Mouse (Mus musculus): ENCODE measurements at regions not wholly inside any gene's neighbourhood (a gene's known extent, or its start where the extent isn't known, plus 50 kb on each side); places are given as distances from the start of the nearest gene placed in this dataset.
A peak's percentile ranks its signal among the peaks of the same experiment; 100 is the strongest.

- no peak for DNase-seq (ENCODE audit: low spot score in 2 of 2)
Observed at GRCm38 (mm10) chr15:96944741-96945140, 111.0 kb downstream of the Slc38a4 start.

GRCm38 (mm10) chr15:96942651-96943050, 113.1 kb downstream of the Slc38a4 start:
- DNase-seq (ENCODE audit: low spot score in 2 of 2), result no peak

- no peak for DNase-seq (ENCODE audit: low spot score in 2 of 2)
Observed at GRCm38 (mm10) chr15:96938406-96938805, 117.3 kb downstream of the Slc38a4 start.

- DNase-seq (ENCODE audit: low spot score in 2 of 2), result no peak
Observed at GRCm38 (mm10) chr15:96937623-96938022, 118.1 kb downstream of the Slc38a4 start.

- peak; percentile 55 to 93 for DNase-seq (ENCODE audit: low spot score in 2 of 2)
Observed at GRCm38 (mm10) chr15:96936705-96937346, 118.9 kb downstream of the Slc38a4 start.

- DNase-seq (ENCODE audit: low spot score in 2 of 2), result no peak
Observed at GRCm38 (mm10) chr15:96936216-96936615, 119.5 kb downstream of the Slc38a4 start.

GRCm38 (mm10) chr15:96933451-96933850, 122.3 kb downstream of the Slc38a4 start:
- DNase-seq (ENCODE audit: low spot score in 2 of 2), result peak; percentile 42 to 65

- DNase-seq (ENCODE audit: low spot score in 2 of 2), result no peak
Observed at GRCm38 (mm10) chr15:96930531-96930930, 125.2 kb downstream of the Slc38a4 start.

GRCm38 (mm10) chr15:96929788-96930187, 126.0 kb downstream of the Slc38a4 start:
- no peak for DNase-seq (ENCODE audit: low spot score in 2 of 2)

GRCm38 (mm10) chr15:96928692-96929091, 127.1 kb downstream of the Slc38a4 start:
- DNase-seq (ENCODE audit: low spot score in 2 of 2), result no peak

- DNase-seq (ENCODE audit: low spot score in 2 of 2), result no peak
Observed at GRCm38 (mm10) chr15:96927674-96928073, 128.1 kb downstream of the Slc38a4 start.

- no peak for DNase-seq (ENCODE audit: low spot score in 2 of 2)
Observed at GRCm38 (mm10) chr15:96926660-96927059, 129.1 kb downstream of the Slc38a4 start.

GRCm38 (mm10) chr15:96916586-96916985, 139.2 kb downstream of the Slc38a4 start:
- no peak for DNase-seq (ENCODE audit: low spot score in 2 of 2)

GRCm38 (mm10) chr15:96915544-96915943, 140.2 kb downstream of the Slc38a4 start:
- no peak for DNase-seq (ENCODE audit: low spot score in 2 of 2)

GRCm38 (mm10) chr15:96914988-96915387, 140.8 kb downstream of the Slc38a4 start:
- DNase-seq (ENCODE audit: low spot score in 2 of 2), result no peak

GRCm38 (mm10) chr15:96905520-96905919, 150.2 kb downstream of the Slc38a4 start:
- no peak for DNase-seq (ENCODE audit: low spot score in 2 of 2)

- DNase-seq (ENCODE audit: low spot score in 2 of 2), result no peak
Observed at GRCm38 (mm10) chr15:96903461-96903860, 152.3 kb downstream of the Slc38a4 start.

GRCm38 (mm10) chr15:96902781-96903180, 153.0 kb downstream of the Slc38a4 start:
- no peak for DNase-seq (ENCODE audit: low spot score in 2 of 2)

- no peak for DNase-seq (ENCODE audit: low spot score in 2 of 2)
Observed at GRCm38 (mm10) chr15:96901616-96902015, 154.1 kb downstream of the Slc38a4 start.

GRCm38 (mm10) chr15:96898285-96898684, 157.5 kb downstream of the Slc38a4 start:
- no peak for DNase-seq (ENCODE audit: low spot score in 2 of 2)

- DNase-seq (ENCODE audit: low spot score in 2 of 2), result no peak
Observed at GRCm38 (mm10) chr15:96884901-96885300, 170.9 kb downstream of the Slc38a4 start.

GRCm38 (mm10) chr15:96883754-96884153, 172.0 kb downstream of the Slc38a4 start:
- no peak for DNase-seq (ENCODE audit: low spot score in 2 of 2)

GRCm38 (mm10) chr15:96882211-96882610, 173.5 kb downstream of the Slc38a4 start:
- no peak for DNase-seq (ENCODE audit: low spot score in 2 of 2)
